Mouse (Mus musculus) liver, embryonic 12.5 days (tissue): ENCODE results near the gene Stk36. TPM values are rescaled to one million over a fixed set of nuclear protein-coding genes. Genes with fewer than 3 reads are reported as not detected.

Source experiments
- ATAC-seq: fragments of 200-750 bp; cut with Nextera tagmentation; 2 replicates; pipeline ENCODE4 v1.8.0; 2017; ENCODE audit warnings: moderate number of reproducible peaks, mild to moderate bottlenecking, moderate library complexity
- H3K27ac ChIP-seq: fragments of 300-500 bp; sonication (generic); 2 replicates; pipeline ENCODE4 v1.5.1; 2016; ENCODE audit warnings: mild to moderate bottlenecking
- H3K27me3 ChIP-seq: fragments of 300-500 bp; sonication (generic); replicated peaks from 2 replicates; pipeline ENCODE4 v1.6.1; 2016; ENCODE audit warnings: mild to moderate bottlenecking, moderate library complexity
- H3K36me3 ChIP-seq: fragments of 300-500 bp; sonication (generic); 2 replicates; pipeline ENCODE4 v1.6.1; 2016; ENCODE audit warnings: mild to moderate bottlenecking, moderate library complexity
- H3K4me1 ChIP-seq: fragments of 300-500 bp; sonication (generic); 2 replicates; pipeline ENCODE4 v1.6.1; 2016
- H3K4me2 ChIP-seq: fragments of 300-500 bp; sonication (generic); 2 replicates; pipeline ENCODE4 v1.6.1; 2016; ENCODE audit warnings: mild to moderate bottlenecking, moderate library complexity
- H3K4me3 ChIP-seq: fragments of 300-500 bp; sonication (generic); 2 replicates; pipeline ENCODE4 v1.5.1; 2016; ENCODE audit warnings: mild to moderate bottlenecking, moderate library complexity
- H3K9ac ChIP-seq: fragments of 300-500 bp; sonication (generic); 2 replicates; pipeline ENCODE4 v1.6.1; 2016; ENCODE audit warnings: mild to moderate bottlenecking, moderate library complexity
- H3K9me3 ChIP-seq: fragments of 300-500 bp; sonication (generic); replicated peaks from 2 replicates; pipeline ENCODE4 v1.6.1; 2016; ENCODE audit warnings: mild to moderate bottlenecking, moderate library complexity
- WGBS: fragments of 180-500 bp; shearing (Covaris S2); methylation state at CpG from one replicate; pipeline ENCODE4 v1.1.7; 2016; ENCODE audit not compliant: insufficient replicate concordance; 5-methylcytosine and 5-hydroxymethylcytosine counted together
- polyA plus RNA-seq: library from polyadenylated mRNA; unstranded; fragments of >200 nt; fragmentation: Nextera tagmentation; extraction: Ambion mirVana; gene quantifications from 2 replicates; pipeline ENCODE4 v1.2.1, GENCODE M21; 2016

The Stk36 gene
- 0.75 and 1.2 TPM in 2 replicates for polyA plus RNA-seq

- Histone ChIP-seq H3K4me1 (peaks cover 19% of the 10 kb centered on the region), H3K9ac (peak within 1 kb of the TSS; percentile 79), H3K27me3 (no peaks in the 10 kb centered on the region), H3K27ac (0 out of 2 replicates have a peak within 1 kb of the TSS, but pooled peaks have one; percentile 25), H3K4me3 (peak within 1 kb of the TSS; percentile 87), H3K9me3 (no peaks in the 10 kb centered on the region), H3K36me3 (peaks cover 25% of the 10 kb centered on the region), H3K4me2 (peak within 1 kb of the TSS; percentile 85)
- ATAC-seq, result peak; percentile 80
- 17% methylated on average over 25 of the region's 25 CpGs for WGBS
Measured at GRCm38 (mm10) chr1:74601267-74601962, at the start of gene Stk36, which contains the start of gene Rnf25. Stk36 (plus strand) TSS chr1:74601445. Rnf25 (minus strand) TSS chr1:74601397.

GRCm38 (mm10) chr1:74559061-74559460 lies 42.2 kb upstream of the Stk36 start:
- H3K4me2 ChIP-seq, result no peak overlapping the region
- peaks cover 3% of the 10 kb centered on the region; the same call in 1 of the 2 replicates for H3K36me3 ChIP-seq
- no peaks in the 10 kb centered on the region for H3K4me1 ChIP-seq
- H3K27me3 ChIP-seq, result no peaks in the 10 kb centered on the region
- no peak for ATAC-seq
- 67% methylated on average over 5 of the region's 5 CpGs for WGBS
- no peak overlapping the region for H3K9ac ChIP-seq
- no peak overlapping the region for H3K27ac ChIP-seq
- H3K9me3 ChIP-seq, result no peaks in the 10 kb centered on the region
- H3K4me3 ChIP-seq, result no peak overlapping the region

- Histone ChIP-seq H3K27ac (no peak overlapping the region), H3K9me3 (no peaks in the 10 kb centered on the region), H3K27me3 (no peaks in the 10 kb centered on the region), H3K4me1 (no peaks in the 10 kb centered on the region), H3K4me3 (no peak overlapping the region), H3K9ac (no peak overlapping the region), H3K36me3 (peaks cover 66% of the 10 kb centered on the region), H3K4me2 (no peak overlapping the region)
- WGBS, result 76% methylated on average over 6 of the region's 6 CpGs
- no peak for ATAC-seq
Measured at GRCm38 (mm10) chr1:74565834-74566233, 35.4 kb upstream of the Stk36 start.

- WGBS, result 88% methylated on average over 29 of the region's 29 CpGs
Measured at GRCm38 (mm10) chr1:74569739-74570719, 31.2 kb upstream of the Stk36 start.

GRCm38 (mm10) chr1:74582621-74583020 lies 18.6 kb upstream of the Stk36 start:
- 79% methylated on average over 3 of the region's 3 CpGs for WGBS
- Histone ChIP-seq H3K4me1 (peaks cover 30% of the 10 kb centered on the region), H3K27ac (no peak overlapping the region), H3K4me2 (no peak overlapping the region), H3K9me3 (no peaks in the 10 kb centered on the region), H3K27me3 (no peaks in the 10 kb centered on the region), H3K9ac (no peak overlapping the region; the same call in 1 of the 2 replicates), H3K4me3 (no peak overlapping the region), H3K36me3 (peaks cover 60% of the 10 kb centered on the region)
- ATAC-seq, result no peak

More at GRCm38 (mm10) chr1:74569739-74570719, 31.2 kb upstream of the Stk36 start:
- no peak overlapping the region for H3K4me2 ChIP-seq
- no peaks in the 10 kb centered on the region for H3K4me1 ChIP-seq
- H3K27me3 ChIP-seq, result no peaks in the 10 kb centered on the region
- no peaks in the 10 kb centered on the region for H3K9me3 ChIP-seq
- H3K4me3 ChIP-seq, result no peak overlapping the region
- no peak overlapping the region for H3K27ac ChIP-seq
- ATAC-seq, result no peak
- H3K36me3 ChIP-seq, result peaks cover 96% of the 10 kb centered on the region
- H3K9ac ChIP-seq, result no peak overlapping the region

- no peak overlapping the region for H3K4me2 ChIP-seq
- peaks cover 41% of the 10 kb centered on the region for H3K4me1 ChIP-seq
- no peak for ATAC-seq
- no peaks in the 10 kb centered on the region for H3K9me3 ChIP-seq
- H3K27ac ChIP-seq, result no peak overlapping the region
- no peak overlapping the region for H3K9ac ChIP-seq
- H3K4me3 ChIP-seq, result no peak overlapping the region
- H3K36me3 ChIP-seq, result peaks cover 42% of the 10 kb centered on the region
- no peaks in the 10 kb centered on the region for H3K27me3 ChIP-seq
- 65% methylated on average over 3 of the region's 3 CpGs for WGBS
Measured at GRCm38 (mm10) chr1:74584616-74585398, 16.4 kb upstream of the Stk36 start.

GRCm38 (mm10) chr1:74587233-74587772 lies 13.9 kb upstream of the Stk36 start:
- ATAC-seq, result no peak
- Histone ChIP-seq H3K4me1 (peaks cover 41% of the 10 kb centered on the region), H3K4me3 (peak overlapping the region; percentile 79), H3K4me2 (peak overlapping the region; percentile 98), H3K27me3 (no peaks in the 10 kb centered on the region), H3K27ac (peak overlapping the region; percentile 87), H3K9ac (peak overlapping the region; percentile 80), H3K9me3 (no peaks in the 10 kb centered on the region), H3K36me3 (peaks cover 51% of the 10 kb centered on the region)
- 1% methylated on average over 24 of the region's 24 CpGs for WGBS

- WGBS, result under 1% methylated on average over 48 of the region's 48 CpGs
- peak within 1 kb of the TSS; percentile 80 for H3K9ac ChIP-seq
- H3K27ac ChIP-seq, result peak within 1 kb of the TSS; percentile 87
- ATAC-seq, result peak; percentile 95
- no peaks in the 10 kb centered on the region for H3K9me3 ChIP-seq
- peaks cover 50% of the 10 kb centered on the region for H3K36me3 ChIP-seq
- H3K4me2 ChIP-seq, result peak within 1 kb of the TSS; percentile 98
- no peaks in the 10 kb centered on the region for H3K27me3 ChIP-seq
- peaks cover 41% of the 10 kb centered on the region for H3K4me1 ChIP-seq
- peak within 1 kb of the TSS; percentile 79 for H3K4me3 ChIP-seq
Measured at GRCm38 (mm10) chr1:74587773-74588445, 13.3 kb upstream of the Stk36 start, which contains the start of the genes Zfp142 and Bcs1l. Zfp142 (minus strand) TSS chr1:74588246. Bcs1l (plus strand) TSS chr1:74588289.

- no peak overlapping the region for H3K9ac ChIP-seq
- WGBS, result 57% methylated on average over 8 of the region's 8 CpGs
- H3K36me3 ChIP-seq, result peaks cover 93% of the 10 kb centered on the region
- ATAC-seq, result no peak
- peaks cover 2% of the 10 kb centered on the region; the same call in 1 of the 2 replicates for H3K4me1 ChIP-seq
- H3K9me3 ChIP-seq, result no peaks in the 10 kb centered on the region
- H3K4me3 ChIP-seq, result no peak overlapping the region
- H3K27ac ChIP-seq, result no peak overlapping the region
- no peaks in the 10 kb centered on the region for H3K27me3 ChIP-seq
- H3K4me2 ChIP-seq, result no peak overlapping the region
Measured at GRCm38 (mm10) chr1:74594434-74594833, 6.8 kb upstream of the Stk36 start.

- H3K4me3 ChIP-seq, result peak overlapping the region; percentile 87
- no peaks in the 10 kb centered on the region for H3K27me3 ChIP-seq
- 0 out of 2 replicates have a peak overlapping the region, but pooled peaks have one; percentile 25 for H3K27ac ChIP-seq
- 8% methylated on average over 26 of the region's 26 CpGs for WGBS
- peak overlapping the region; percentile 79 for H3K9ac ChIP-seq
- H3K9me3 ChIP-seq, result no peaks in the 10 kb centered on the region
- ATAC-seq, result peak; percentile 64
- peaks cover 31% of the 10 kb centered on the region for H3K36me3 ChIP-seq
- H3K4me2 ChIP-seq, result peak overlapping the region; percentile 85
- peaks cover 19% of the 10 kb centered on the region for H3K4me1 ChIP-seq
Measured at GRCm38 (mm10) chr1:74600501-74601266, 561 bp upstream of the Stk36 start.
